Mouse (Mus musculus) layer of hippocampus, postnatal 25 days (tissue): ENCODE results near the gene Efna4. TPM values are rescaled to one million over a fixed set of nuclear protein-coding genes. Genes with fewer than 3 reads are reported as not detected.

ENCODE experiments used
- total RNA-seq, 2 experiments: library from RNA; stranded (reverse); gene quantifications; 2 replicates each; pipeline ENCODE4 v1.2.3; 2021

Gene Efna4
- total RNA-seq, 2 experiments from 2014 or later, result 0.68 to 0.98 TPM

Other genes with a start within 250 kb of the Efna4 start
- 100 to 1,000 TPM; 132 to 145 TPM for gene Rusc1, start 244.7 kb downstream of the Efna4 start, total RNA-seq
- not detected for gene Gm43738, start 236.9 kb downstream of the Efna4 start, total RNA-seq
- 10 to 100 TPM; 86.4 to 99.0 TPM for gene Fdps, start 236.1 kb downstream of the Efna4 start, total RNA-seq
- not detected for gene Pklr, start 201.9 kb downstream of the Efna4 start, total RNA-seq
- 10 to 100 TPM; 10.7 to 16.7 TPM for gene Hcn3, start 177.8 kb downstream of the Efna4 start, total RNA-seq
- gene Clk2, start 173.2 kb downstream of the Efna4 start, total RNA-seq, result 10 to 100 TPM; 39.0 to 46.7 TPM
- gene Scamp3, start 160.6 kb downstream of the Efna4 start, total RNA-seq, result 10 to 100 TPM; 67.8 to 73.3 TPM
- 10 to 100 TPM; 57.1 to 61.7 TPM for gene Fam189b, start 154.9 kb downstream of the Efna4 start, total RNA-seq
- 10 to 100 TPM; 59.9 to 63.6 TPM for gene Gba, start 135.1 kb downstream of the Efna4 start, total RNA-seq
- 10 to 100 TPM; 37.0 to 50.7 TPM for gene Thbs3, start 122.8 kb downstream of the Efna4 start, total RNA-seq
- gene Mtx1, start 110.9 kb downstream of the Efna4 start, total RNA-seq, result 100 to 1,000 TPM; 102 TPM
- under 1 TPM; 0.89 to 0.91 TPM for gene Muc1, start 109.0 kb downstream of the Efna4 start, total RNA-seq
- gene Krtcap2, start 92.1 kb downstream of the Efna4 start, total RNA-seq, result 10 to 100 TPM; 79.2 to 87.4 TPM
- gene Trim46, start 91.7 kb downstream of the Efna4 start, total RNA-seq, result 10 to 100 TPM; 86.4 to 96.0 TPM
- 10 to 100 TPM; 51.1 to 71.0 TPM for gene Dpm3, start 78.7 kb downstream of the Efna4 start, total RNA-seq
- 10 to 100 TPM; 39.5 to 49.3 TPM for gene Slc50a1, start 67.5 kb downstream of the Efna4 start, total RNA-seq
- gene Efna1, start 56.9 kb downstream of the Efna4 start, total RNA-seq, result 1 to 10 TPM; 7.1 to 7.6 TPM
- gene Efna3, start 15.1 kb downstream of the Efna4 start, total RNA-seq, result 10 to 100 TPM; 77.1 to 82.6 TPM
- 100 to 1,000 TPM; 109 to 112 TPM for gene Adam15, start 12.0 kb upstream of the Efna4 start, total RNA-seq
- under 1 TPM; 0.20 to 0.42 TPM for gene Dcst2, start 23.9 kb upstream of the Efna4 start, total RNA-seq
- gene Dcst1, start 27.2 kb upstream of the Efna4 start, total RNA-seq, result not detected
- 10 to 100 TPM; 12.3 to 14.4 TPM for gene Zbtb7b, start 56.7 kb upstream of the Efna4 start, total RNA-seq
- gene Lenep, start 64.8 kb upstream of the Efna4 start, total RNA-seq, result 1 to 10 TPM; 3.7 to 5.0 TPM
- 10 to 100 TPM; 32.4 to 33.3 TPM for gene Flad1, start 73.8 kb upstream of the Efna4 start, total RNA-seq
- 1 to 10 TPM; 2.4 to 3.0 TPM for gene Cks1b, start 80.4 kb upstream of the Efna4 start, total RNA-seq
- 10 to 100 TPM; 11.9 to 13.5 TPM for gene Shc1, start 80.4 kb upstream of the Efna4 start, total RNA-seq
- gene Pygo2, start 92.2 kb upstream of the Efna4 start, total RNA-seq, result 10 to 100 TPM; 55.4 to 59.7 TPM
- 10 to 100 TPM; 40.0 to 46.4 TPM for gene Pbxip1, start 98.7 kb upstream of the Efna4 start, total RNA-seq
- gene Pmvk, start 116.5 kb upstream of the Efna4 start, total RNA-seq, result 10 to 100 TPM; 31.3 to 37.9 TPM
- 10 to 100 TPM; 22.9 to 23.5 TPM for gene Kcnn3, start 182.1 kb upstream of the Efna4 start, total RNA-seq